Mouse (Mus musculus) C2C12 (cell line): Measurements from ENCODE around the gene Vcam1. TPM values are rescaled to one million over a fixed set of nuclear protein-coding genes. Genes with fewer than 3 reads are reported as not detected.

Experiments used
- H3K27me3 ChIP-seq: one replicate; pipeline ENCODE4 v1.6.1; 2011; ENCODE audit not compliant: control insufficient read depth, insufficient read depth, insufficient read length
- H3K36me3 ChIP-seq: one replicate; pipeline ENCODE4 v1.6.1; 2011; ENCODE audit not compliant: control insufficient read depth, insufficient read depth
- H3K4me3 ChIP-seq: one replicate; pipeline ENCODE4 v1.5.1; 2011; ENCODE audit warnings: mild to moderate bottlenecking, control low read depth; ENCODE audit not compliant: poor library complexity, insufficient read depth, severe bottlenecking
- H3K79me2 ChIP-seq: one replicate; pipeline ENCODE4 v1.6.1; 2011; ENCODE audit not compliant: control insufficient read depth, insufficient read depth
- H3K79me3 ChIP-seq: one replicate; pipeline ENCODE4 v1.6.1; 2011; ENCODE audit warnings: low read depth, control low read depth
- H3ac ChIP-seq: one replicate; pipeline ENCODE3; 2011; ENCODE audit warnings: low read depth; ENCODE audit not compliant: control insufficient read depth, insufficient read length
- CEBPB ChIP-seq: IDR thresholded peaks from one replicate; pipeline ENCODE4 v1.6.1; 2011; ENCODE audit warnings: low read depth, mild to moderate bottlenecking, control low read depth, moderate library complexity
- CTCF ChIP-seq: IDR thresholded peaks from one replicate; pipeline ENCODE4 v1.5.1; 2011; ENCODE audit not compliant: control insufficient read depth, insufficient read depth, insufficient read length
- FOSL1 ChIP-seq: IDR thresholded peaks from one replicate; pipeline ENCODE4 v1.8.0; 2011; ENCODE audit warnings: mild to moderate bottlenecking, low read length; ENCODE audit not compliant: poor library complexity, insufficient read depth, severe bottlenecking
- MAX ChIP-seq: IDR thresholded peaks from one replicate; pipeline ENCODE4 v1.6.1; 2011; ENCODE audit warnings: mild to moderate bottlenecking, control low read depth
- MYOD1 ChIP-seq: IDR thresholded peaks from one replicate; pipeline ENCODE4 v1.6.1; 2011; ENCODE audit warnings: low read depth; ENCODE audit not compliant: control insufficient read depth, insufficient read length
- MYOG ChIP-seq: IDR thresholded peaks from one replicate; pipeline ENCODE4 v1.6.1; 2011; ENCODE audit not compliant: control insufficient read depth, insufficient read length; ENCODE audit errors: extremely low read depth
- USF1 ChIP-seq: IDR thresholded peaks from one replicate; pipeline ENCODE4 v1.6.1; 2011; ENCODE audit warnings: low read depth, mild to moderate bottlenecking, control low read depth, moderate library complexity
- polyA plus RNA-seq: library from polyadenylated mRNA; unstranded; fragments of >200 nt; fragmentation: generic; extraction: Trizol; gene quantifications from one replicate; pipeline ENCODE4 v1.2.1, GENCODE M21; 2012; ENCODE audit warnings: missing spikeins

Vcam1 gene
- polyA plus RNA-seq, 1 experiment: 11.5 TPM

GRCm38 (mm10) chr3:116163517-116163916 lies 34.0 kb upstream of the Vcam1 start:
- Histone ChIP-seq H3ac (no peak overlapping the region), H3K4me3 (no peak overlapping the region), H3K79me3 (no peaks in the 10 kb centered on the region), H3K36me3 (no peaks in the 10 kb centered on the region), H3K79me2 (no peaks in the 10 kb centered on the region), H3K27me3 (no peaks in the 10 kb centered on the region)
- TF ChIP-seq MAX (no peak), FOSL1 (no peak), MYOG (no peak), CEBPB (no peak), MYOD1 (no peak), USF1 (no peak), CTCF (no peak)

- H3K27me3 ChIP-seq: no peaks in the 10 kb centered on the region
- TF ChIP-seq FOSL1 (no peak), CEBPB (no peak), MAX (no peak), USF1 (no peak), MYOG (no peak), CTCF (no peak), MYOD1 (no peak)
- H3ac ChIP-seq: no peak overlapping the region
- H3K79me2 ChIP-seq: no peaks in the 10 kb centered on the region
- no peak overlapping the region for H3K4me3 ChIP-seq
- no peaks in the 10 kb centered on the region for H3K36me3 ChIP-seq
- H3K79me3 ChIP-seq: no peaks in the 10 kb centered on the region
Measured at GRCm38 (mm10) chr3:116162097-116162666, 32.7 kb upstream of the Vcam1 start.

GRCm38 (mm10) chr3:116159376-116159775 lies 29.9 kb upstream of the Vcam1 start:
- H3ac ChIP-seq: no peak overlapping the region
- H3K27me3 ChIP-seq: no peaks in the 10 kb centered on the region
- TF ChIP-seq MYOD1: no peak
- no peak for TF ChIP-seq MYOG
- TF ChIP-seq CTCF: no peak
- TF ChIP-seq FOSL1: no peak
- TF ChIP-seq USF1: no peak
- TF ChIP-seq CEBPB: no peak
- no peak for TF ChIP-seq MAX
- H3K4me3 ChIP-seq: no peak overlapping the region
- no peaks in the 10 kb centered on the region for H3K79me3 ChIP-seq
- no peaks in the 10 kb centered on the region for H3K36me3 ChIP-seq
- no peaks in the 10 kb centered on the region for H3K79me2 ChIP-seq

- Histone ChIP-seq H3K27me3 (no peaks in the 10 kb centered on the region), H3K36me3 (no peaks in the 10 kb centered on the region), H3K4me3 (no peak overlapping the region), H3ac (no peak overlapping the region), H3K79me3 (no peaks in the 10 kb centered on the region), H3K79me2 (no peaks in the 10 kb centered on the region)
- TF ChIP-seq MYOD1: no peak
- TF ChIP-seq MYOG: no peak
- no peak for TF ChIP-seq CTCF
- no peak for TF ChIP-seq CEBPB
- no peak for TF ChIP-seq FOSL1
- no peak for TF ChIP-seq USF1
- no peak for TF ChIP-seq MAX
Measured at GRCm38 (mm10) chr3:116157447-116157990, 28.0 kb upstream of the Vcam1 start.

- Histone ChIP-seq H3K79me3 (no peaks in the 10 kb centered on the region), H3ac (no peak overlapping the region), H3K79me2 (no peaks in the 10 kb centered on the region), H3K27me3 (no peaks in the 10 kb centered on the region), H3K4me3 (no peak overlapping the region), H3K36me3 (no peaks in the 10 kb centered on the region)
- TF ChIP-seq MYOD1: no peak
- TF ChIP-seq USF1: peak; percentile 3
Measured at GRCm38 (mm10) chr3:116150056-116150632, 20.7 kb upstream of the Vcam1 start.

GRCm38 (mm10) chr3:116149096-116149495 lies 19.6 kb upstream of the Vcam1 start:
- no peaks in the 10 kb centered on the region for H3K27me3 ChIP-seq
- TF ChIP-seq MYOD1: no peak
- TF ChIP-seq CEBPB: no peak
- TF ChIP-seq USF1: no peak
- no peak for TF ChIP-seq MYOG
- TF ChIP-seq MAX: no peak
- no peak for TF ChIP-seq FOSL1
- no peak for TF ChIP-seq CTCF
- no peaks in the 10 kb centered on the region for H3K79me3 ChIP-seq
- no peaks in the 10 kb centered on the region for H3K79me2 ChIP-seq
- no peak overlapping the region for H3K4me3 ChIP-seq
- no peaks in the 10 kb centered on the region for H3K36me3 ChIP-seq
- H3ac ChIP-seq: no peak overlapping the region
